Mouse (Mus musculus): ENCODE results near the gene Ankrd63. TPM values are rescaled to one million over a fixed set of nuclear protein-coding genes. Genes with fewer than 3 reads are reported as not detected.

Gene Ankrd63
- total and polyA plus RNA-seq, 2 experiments, result not detected

DNA sequence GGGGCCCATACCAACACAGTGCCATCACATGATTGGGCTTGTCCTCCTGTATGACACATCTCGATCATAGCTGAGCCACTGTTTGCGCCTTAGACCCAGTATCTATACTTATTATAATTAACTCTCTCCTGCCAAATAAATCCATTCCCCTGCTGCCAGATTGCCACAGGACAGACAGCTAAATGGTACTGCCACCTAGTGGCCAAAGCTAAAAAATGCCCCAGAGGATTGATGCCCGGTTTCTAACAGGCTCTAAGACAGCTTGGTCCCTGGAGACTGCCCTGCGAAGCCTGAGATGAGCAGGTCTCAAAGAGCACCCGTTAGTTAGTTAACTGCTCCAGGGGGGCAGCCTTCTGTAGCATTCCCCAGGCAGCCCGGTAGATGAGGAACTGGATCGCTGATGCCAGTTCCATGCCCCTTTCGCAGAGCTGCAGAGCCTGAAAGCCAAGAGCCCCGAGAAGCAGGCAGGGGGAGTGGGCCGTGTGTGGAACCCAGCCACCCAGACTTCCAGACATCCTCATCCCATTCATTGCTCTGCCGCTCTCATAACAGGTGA lies 8.0 kb downstream of the Ankrd63 start:
- DNase-seq (ENCODE audit: extremely low read depth, low read depth, low spot score), result peak; percentile 57
- TF ChIP-seq CTCF (IDR thresholded peaks at IDR 0.05; ENCODE audit: low read depth, low read length), result peak; percentile 40; the same call in 1 of the 2 replicates
- TF ChIP-seq POLR2A (IDR thresholded peaks at IDR 0.05; ENCODE audit: extremely low read depth, insufficient read depth, low read length), result no peak
- 0 out of 2 replicates have a peak, but pooled peaks cover 6% of the 10 kb centered on the region for H3K4me1 ChIP-seq (ENCODE audit: control insufficient read depth, insufficient read depth, low read length)
- 25% methylated on average over 11 of the region's 11 CpGs for WGBS
- H3K9ac ChIP-seq (ENCODE audit: low read depth, low read length), result no peak overlapping the region
- H3K79me2 ChIP-seq (ENCODE audit: control insufficient read depth, insufficient read depth, low read length), result no peaks in the 10 kb centered on the region
- no peaks in the 10 kb centered on the region for H3K27me3 ChIP-seq (ENCODE audit: control insufficient read depth, insufficient read depth, low read length)
- no peak overlapping the region for H3K27ac ChIP-seq (replicated peaks; ENCODE audit: insufficient read depth, low read depth, low read length)
- H3K4me3 ChIP-seq (ENCODE audit: insufficient read depth, low read depth, low read length), result no peak overlapping the region
- H3K36me3 ChIP-seq (ENCODE audit: control insufficient read depth, insufficient read depth, low read length), result no peaks in the 10 kb centered on the region

DNA sequence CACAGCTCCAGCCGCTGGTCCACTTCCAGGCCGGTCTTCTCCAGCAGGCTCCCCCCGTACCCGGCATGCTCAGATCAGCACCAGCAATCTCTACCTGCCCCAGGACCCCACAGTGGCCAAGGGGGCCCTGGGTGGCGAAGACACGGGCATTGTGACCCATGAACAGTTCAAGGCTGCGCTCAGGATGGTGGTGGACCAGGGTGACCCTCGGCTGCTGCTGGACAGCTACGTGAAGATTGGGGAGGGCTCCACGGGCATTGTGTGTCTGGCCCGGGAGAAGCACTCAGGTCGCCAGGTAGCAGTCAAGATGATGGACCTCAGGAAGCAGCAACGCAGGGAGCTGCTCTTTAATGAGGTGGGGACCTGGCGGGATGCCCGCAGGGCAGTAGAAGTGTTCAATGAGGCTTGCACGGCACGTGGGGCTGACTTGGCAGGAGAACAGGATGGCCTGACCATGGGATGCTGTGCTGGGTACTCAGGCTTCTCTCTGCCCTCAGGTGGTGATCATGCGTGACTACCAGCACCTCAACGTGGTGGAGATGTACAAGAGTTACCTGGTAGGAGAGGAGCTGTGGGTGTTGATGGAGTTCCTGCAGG lies 10.3 kb downstream of the Ankrd63 start:
- Histone ChIP-seq H3K4me1 (ENCODE audit: control insufficient read depth, insufficient read depth, low read length) (0 out of 2 replicates have a peak, but pooled peaks cover 6% of the 10 kb centered on the region), H3K4me3 (ENCODE audit: insufficient read depth, low read depth, low read length) (no peak overlapping the region), H3K27ac (replicated peaks; ENCODE audit: insufficient read depth, low read depth, low read length) (no peak overlapping the region), H3K36me3 (ENCODE audit: control insufficient read depth, insufficient read depth, low read length) (no peaks in the 10 kb centered on the region), H3K9ac (ENCODE audit: low read depth, low read length) (no peak overlapping the region), H3K27me3 (ENCODE audit: control insufficient read depth, insufficient read depth, low read length) (no peaks in the 10 kb centered on the region), H3K79me2 (ENCODE audit: control insufficient read depth, insufficient read depth, low read length) (no peaks in the 10 kb centered on the region)
- 88% methylated on average over 19 of the region's 19 CpGs for WGBS
- no peak for DNase-seq (ENCODE audit: extremely low read depth, low read depth, low spot score)
- TF ChIP-seq CTCF (IDR thresholded peaks at IDR 0.05; ENCODE audit: low read depth, low read length), result no peak
- TF ChIP-seq POLR2A (IDR thresholded peaks at IDR 0.05; ENCODE audit: extremely low read depth, insufficient read depth, low read length), result no peak

DNA sequence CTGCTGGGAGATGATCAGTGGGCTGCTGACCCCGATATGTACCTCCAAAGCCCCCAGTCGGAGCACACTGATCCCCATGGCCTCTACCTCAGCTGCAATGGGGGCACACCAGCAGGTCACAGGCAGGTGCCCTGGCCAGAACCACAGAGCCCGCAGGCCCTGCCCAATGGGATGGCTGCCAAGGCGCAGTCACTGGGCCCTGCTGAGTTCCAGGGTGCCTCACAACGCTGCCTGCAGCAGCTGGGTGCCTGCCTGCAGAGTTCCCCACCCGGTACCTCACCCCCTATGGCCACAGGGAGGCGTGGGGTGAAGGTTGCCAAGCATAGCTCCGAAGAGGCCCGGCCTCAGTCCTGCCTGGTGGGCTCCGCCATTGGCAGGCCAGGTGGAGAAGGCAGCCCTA lies 13.9 kb downstream of the Ankrd63 start:
- TF ChIP-seq CTCF (IDR thresholded peaks at IDR 0.05; ENCODE audit: low read depth, low read length) (no peak), POLR2A (IDR thresholded peaks at IDR 0.05; ENCODE audit: extremely low read depth, insufficient read depth, low read length) (no peak)
- no peak for DNase-seq (ENCODE audit: extremely low read depth, low read depth, low spot score)
- Histone ChIP-seq H3K79me2 (ENCODE audit: control insufficient read depth, insufficient read depth, low read length) (no peaks in the 10 kb centered on the region), H3K27me3 (ENCODE audit: control insufficient read depth, insufficient read depth, low read length) (no peaks in the 10 kb centered on the region), H3K27ac (replicated peaks; ENCODE audit: insufficient read depth, low read depth, low read length) (no peak overlapping the region), H3K4me1 (ENCODE audit: control insufficient read depth, insufficient read depth, low read length) (no peaks in the 10 kb centered on the region), H3K4me3 (ENCODE audit: insufficient read depth, low read depth, low read length) (no peak overlapping the region), H3K9ac (ENCODE audit: low read depth, low read length) (no peak overlapping the region), H3K36me3 (ENCODE audit: control insufficient read depth, insufficient read depth, low read length) (no peaks in the 10 kb centered on the region)
- WGBS, result 76% methylated on average over 10 of the region's 10 CpGs

DNA sequence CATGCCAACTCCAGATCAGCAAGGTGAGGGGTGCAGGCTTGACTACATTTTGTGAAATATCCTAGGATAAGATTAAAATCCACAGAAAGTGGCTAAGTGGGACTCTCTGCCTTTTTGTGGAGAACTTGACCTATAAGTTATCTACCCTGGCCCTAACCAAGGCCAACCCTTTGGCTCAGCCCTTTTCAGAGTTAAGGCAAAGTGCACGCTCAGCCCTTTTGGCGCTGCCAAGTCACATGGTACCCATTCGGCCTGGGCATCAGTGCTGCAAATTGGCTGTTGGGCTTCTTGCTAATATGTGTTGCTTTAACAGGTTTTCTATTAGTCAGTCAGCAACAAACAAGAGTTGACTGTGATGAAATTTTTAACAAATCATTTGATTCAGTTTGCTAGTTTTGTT lies 16.0 kb downstream of the Ankrd63 start:
- peak; percentile 42 for DNase-seq (ENCODE audit: extremely low read depth, low read depth, low spot score)
- H3K36me3 ChIP-seq (ENCODE audit: control insufficient read depth, insufficient read depth, low read length), result no peaks in the 10 kb centered on the region
- no peaks in the 10 kb centered on the region for H3K4me1 ChIP-seq (ENCODE audit: control insufficient read depth, insufficient read depth, low read length)
- no peak overlapping the region for H3K4me3 ChIP-seq (ENCODE audit: insufficient read depth, low read depth, low read length)
- 33% methylated on average over 3 of the region's 3 CpGs for WGBS
- no peak overlapping the region for H3K9ac ChIP-seq (ENCODE audit: low read depth, low read length)
- no peaks in the 10 kb centered on the region for H3K27me3 ChIP-seq (ENCODE audit: control insufficient read depth, insufficient read depth, low read length)
- no peak overlapping the region for H3K27ac ChIP-seq (replicated peaks; ENCODE audit: insufficient read depth, low read depth, low read length)
- TF ChIP-seq CTCF (IDR thresholded peaks at IDR 0.05; ENCODE audit: low read depth, low read length) (no peak), POLR2A (IDR thresholded peaks at IDR 0.05; ENCODE audit: extremely low read depth, insufficient read depth, low read length) (no peak)
- H3K79me2 ChIP-seq (ENCODE audit: control insufficient read depth, insufficient read depth, low read length), result no peaks in the 10 kb centered on the region

DNA sequence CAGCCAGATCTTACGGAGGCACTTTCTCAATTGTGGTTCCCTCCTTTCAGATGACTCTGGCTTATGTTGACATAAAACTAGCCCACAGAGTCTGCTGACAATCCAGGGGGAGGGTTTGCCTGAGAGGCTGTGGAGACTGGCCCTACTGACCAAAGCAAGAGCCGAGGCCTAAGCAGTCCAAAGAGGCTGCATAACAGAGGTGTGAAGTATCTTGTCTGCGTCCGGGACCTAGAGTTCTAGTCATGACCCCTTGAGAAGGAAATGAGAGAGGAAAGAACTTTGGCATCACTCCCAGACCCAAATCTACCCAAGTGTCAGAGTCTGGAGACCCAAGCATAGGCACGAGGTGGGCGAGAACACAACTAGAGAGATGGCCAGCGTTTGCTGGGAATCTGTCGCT lies 17.1 kb downstream of the Ankrd63 start:
- Histone ChIP-seq H3K36me3 (ENCODE audit: control insufficient read depth, insufficient read depth, low read length) (no peaks in the 10 kb centered on the region), H3K4me1 (ENCODE audit: control insufficient read depth, insufficient read depth, low read length) (no peaks in the 10 kb centered on the region), H3K27ac (replicated peaks; ENCODE audit: insufficient read depth, low read depth, low read length) (no peak overlapping the region), H3K79me2 (ENCODE audit: control insufficient read depth, insufficient read depth, low read length) (no peaks in the 10 kb centered on the region), H3K4me3 (ENCODE audit: insufficient read depth, low read depth, low read length) (no peak overlapping the region), H3K27me3 (ENCODE audit: control insufficient read depth, insufficient read depth, low read length) (no peaks in the 10 kb centered on the region), H3K9ac (ENCODE audit: low read depth, low read length) (no peak overlapping the region)
- WGBS, result 60% methylated on average over 8 of the region's 8 CpGs
- DNase-seq (ENCODE audit: extremely low read depth, low read depth, low spot score), result no peak
- TF ChIP-seq POLR2A (IDR thresholded peaks at IDR 0.05; ENCODE audit: extremely low read depth, insufficient read depth, low read length), result no peak
- no peak for TF ChIP-seq CTCF (IDR thresholded peaks at IDR 0.05; ENCODE audit: low read depth, low read length)

DNA sequence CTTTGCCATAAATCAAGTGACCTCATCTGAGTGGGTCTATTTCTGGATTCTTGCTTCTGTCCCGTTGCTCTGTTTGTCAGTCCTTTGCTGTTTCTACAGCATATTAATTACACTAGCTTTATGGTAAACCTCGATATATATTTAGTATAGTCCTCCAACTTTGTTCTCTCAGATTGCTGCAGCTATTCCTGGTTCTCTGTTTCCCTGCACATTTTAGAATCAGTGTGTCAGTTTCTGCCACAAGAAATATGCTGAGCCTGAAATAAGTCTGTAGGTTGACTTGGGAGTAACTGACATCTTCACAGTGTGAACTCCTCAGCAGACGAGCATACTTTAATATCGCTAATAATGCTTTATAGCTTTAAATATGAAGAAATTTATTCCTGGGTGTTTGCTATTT lies 18.7 kb downstream of the Ankrd63 start:
- no peak overlapping the region for H3K4me3 ChIP-seq (ENCODE audit: insufficient read depth, low read depth, low read length)
- no peaks in the 10 kb centered on the region for H3K4me1 ChIP-seq (ENCODE audit: control insufficient read depth, insufficient read depth, low read length)
- WGBS, result 88% methylated on average over 4 of the region's 4 CpGs
- no peaks in the 10 kb centered on the region for H3K27me3 ChIP-seq (ENCODE audit: control insufficient read depth, insufficient read depth, low read length)
- H3K79me2 ChIP-seq (ENCODE audit: control insufficient read depth, insufficient read depth, low read length), result no peaks in the 10 kb centered on the region
- H3K27ac ChIP-seq (replicated peaks; ENCODE audit: insufficient read depth, low read depth, low read length), result no peak overlapping the region
- no peak for DNase-seq (ENCODE audit: extremely low read depth, low read depth, low spot score)
- TF ChIP-seq POLR2A (IDR thresholded peaks at IDR 0.05; ENCODE audit: extremely low read depth, insufficient read depth, low read length) (no peak), CTCF (IDR thresholded peaks at IDR 0.05; ENCODE audit: low read depth, low read length) (no peak)
- H3K36me3 ChIP-seq (ENCODE audit: control insufficient read depth, insufficient read depth, low read length), result no peaks in the 10 kb centered on the region
- no peak overlapping the region for H3K9ac ChIP-seq (ENCODE audit: low read depth, low read length)
